Mouse (Mus musculus) lung, embryonic 14.5 days (tissue): ENCODE data around the gene Spg7. TPM values are rescaled to one million over a fixed set of nuclear protein-coding genes. Genes with fewer than 3 reads are reported as not detected.
"Not testable (repeated sequence)": the region's sequence is repeated elsewhere in the genome, so short reads cannot be mapped to it uniquely, and the experiment has no call there.

Experiments used
- ATAC-seq: fragments of 200-750 bp; cut with Nextera tagmentation; 2 replicates; pipeline ENCODE4 v1.8.0; 2017; ENCODE audit warnings: mild to moderate bottlenecking, moderate TSS enrichment, moderate library complexity; ENCODE audit not compliant: insufficient read depth
- DNase-seq: peaks from one replicate; pipeline ENCODE4 v3.0.0-alpha.2; 2015
- H3K27ac ChIP-seq: fragments of 300-500 bp; sonication (generic); 2 replicates; pipeline ENCODE4 v1.5.1; 2014; ENCODE audit warnings: low read depth, mild to moderate bottlenecking, moderate library complexity
- H3K27me3 ChIP-seq: fragments of 300-500 bp; sonication (generic); 2 replicates; pipeline ENCODE4 v1.6.1; 2014; ENCODE audit warnings: low read length, control low read depth; ENCODE audit not compliant: insufficient read depth
- H3K36me3 ChIP-seq: fragments of 300-500 bp; sonication (generic); 2 replicates; pipeline ENCODE4 v1.6.1; 2014; ENCODE audit warnings: control low read depth; ENCODE audit not compliant: insufficient read depth
- H3K4me1 ChIP-seq: fragments of 300-500 bp; sonication (generic); 2 replicates; pipeline ENCODE4 v1.6.1; 2014; ENCODE audit warnings: antibody characterized with exemption, control low read depth; ENCODE audit not compliant: insufficient read depth
- H3K4me2 ChIP-seq: fragments of 300-500 bp; sonication (generic); 2 replicates; pipeline ENCODE4 v1.6.1; 2014; ENCODE audit warnings: mild to moderate bottlenecking
- H3K4me3 ChIP-seq: fragments of 300-500 bp; sonication (generic); 2 replicates; pipeline ENCODE4 v1.5.1; 2014; ENCODE audit warnings: low read depth, low read length
- H3K9ac ChIP-seq: fragments of 300-500 bp; sonication (generic); 2 replicates; pipeline ENCODE4 v1.6.1; 2014
- H3K9me3 ChIP-seq: fragments of 300-500 bp; sonication (generic); 2 replicates; pipeline ENCODE4 v1.6.1; 2016; ENCODE audit warnings: low read depth, low read length, control low read depth
- CTCF ChIP-seq: IDR thresholded peaks from 2 replicates; pipeline ENCODE4 v1.5.1; 2016; ENCODE audit warnings: antibody characterized with exemption, low read depth
- WGBS: fragments of 180-500 bp; shearing (Covaris S2); extraction: QIAGEN DNeasy Blood & Tissue Kit; methylation state at CpG from one replicate; pipeline ENCODE4 v1.1.7; 2014; 5-methylcytosine and 5-hydroxymethylcytosine counted together
- polyA plus RNA-seq: library from polyadenylated mRNA; unstranded; fragments of >200 nt; fragmentation: Nextera tagmentation; extraction: Ambion mirVana; gene quantifications from 2 replicates; pipeline ENCODE4 v1.2.1, GENCODE M21; 2014

The Spg7 gene
- polyA plus RNA-seq, 1 experiment from 2014 or later: 44.5 TPM

- H3K27ac ChIP-seq: peak overlapping the region; percentile 95; the same call in 1 of the 2 replicates
- no peak for TF ChIP-seq CTCF
- H3K4me2 ChIP-seq: peak overlapping the region; percentile 87
- H3K27me3 ChIP-seq: no peaks in the 10 kb centered on the region
- peaks cover 17% of the 10 kb centered on the region for H3K4me1 ChIP-seq
- peak overlapping the region; percentile 100 for H3K4me3 ChIP-seq
- no peak for ATAC-seq
- peak; percentile 50 for DNase-seq
- H3K9me3 ChIP-seq: no peaks in the 10 kb centered on the region
- H3K36me3 ChIP-seq: no peaks in the 10 kb centered on the region
- H3K9ac ChIP-seq: peak overlapping the region; percentile 100
- 16% methylated on average over 4 of the region's 4 CpGs for WGBS
These were observed 22.6 kb upstream of the Spg7 start for GRCm38 (mm10) chr8:123040110-123040650.

GRCm38 (mm10) chr8:123041008-123041773 is 21.6 kb upstream of the Spg7 start:
- Histone ChIP-seq H3K4me1 (peaks cover 17% of the 10 kb centered on the region), H3K4me2 (peak overlapping the region; percentile 87), H3K4me3 (peak overlapping the region; percentile 100), H3K9me3 (no peaks in the 10 kb centered on the region), H3K27ac (peak overlapping the region; percentile 95), H3K36me3 (no peaks in the 10 kb centered on the region), H3K9ac (peak overlapping the region; percentile 100), H3K27me3 (no peaks in the 10 kb centered on the region)
- TF ChIP-seq CTCF: peak; percentile 31; the same call in 1 of the 2 replicates
- DNase-seq (peak; percentile 73), ATAC-seq (no peak)
- under 1% methylated on average over 61 of the region's 71 CpGs for WGBS

- ATAC-seq: peak; percentile 15; the same call in 1 of the 2 replicates
These were observed 21.0 kb upstream of the Spg7 start for GRCm38 (mm10) chr8:123041774-123042105.

DNA sequence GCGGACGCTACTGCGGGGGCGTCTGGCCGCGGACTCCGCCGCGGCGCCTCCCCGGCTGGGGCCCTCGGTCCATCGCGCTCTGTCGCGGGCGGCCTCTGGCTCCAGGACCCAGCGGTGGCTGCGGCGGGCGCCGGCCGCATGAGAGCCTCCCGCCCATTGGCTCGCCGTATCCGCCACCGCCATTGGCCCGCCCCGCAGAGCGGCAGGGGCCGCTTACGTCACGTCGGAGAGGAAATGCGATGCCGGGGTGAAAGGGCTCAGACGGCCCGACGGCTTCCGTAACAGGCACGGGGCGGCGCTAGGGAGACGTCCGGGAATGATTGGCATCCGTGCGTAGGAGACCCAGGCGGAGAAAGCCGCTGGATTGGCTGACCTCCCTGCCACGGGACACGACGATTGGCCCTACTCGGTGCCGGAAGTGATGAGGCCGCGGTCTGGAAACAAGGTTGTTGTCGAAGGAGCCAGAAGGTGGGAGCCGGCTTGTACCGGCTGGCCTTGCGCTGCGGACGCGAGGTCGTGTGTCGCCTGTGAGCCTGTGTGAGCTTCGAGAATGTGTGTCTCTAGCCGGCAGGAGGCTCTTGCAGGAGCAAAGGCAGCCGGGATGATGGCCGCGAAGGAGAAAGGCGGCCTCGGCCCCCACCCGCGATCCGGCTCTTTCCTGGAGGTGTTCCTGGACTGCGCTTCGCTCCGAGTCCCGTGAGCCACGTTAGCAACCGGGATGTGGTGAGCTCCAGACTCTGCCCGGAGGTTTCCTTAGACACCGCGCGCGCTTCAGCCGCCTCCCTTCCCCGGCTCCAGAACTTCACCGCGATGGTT is 20.4 kb upstream of the Spg7 start, which contains the start of gene Ankrd11:
Ankrd11 (minus strand) TSS at position 120 of the 816 bp plus-strand sequence.
- peak; percentile 51 for TF ChIP-seq CTCF

More at GRCm38 (mm10) chr8:123041774-123042105, 21.0 kb upstream of the Spg7 start:
- Histone ChIP-seq H3K36me3 (no peaks in the 10 kb centered on the region), H3K27ac (peak overlapping the region; percentile 95), H3K27me3 (no peaks in the 10 kb centered on the region), H3K4me2 (peak overlapping the region; percentile 87), H3K4me1 (peaks cover 17% of the 10 kb centered on the region), H3K9me3 (no peaks in the 10 kb centered on the region), H3K4me3 (peak overlapping the region; percentile 100), H3K9ac (peak overlapping the region; percentile 100)
- TF ChIP-seq CTCF: no peak
- WGBS: 2% methylated on average over 37 of the region's 60 CpGs
- no peak for DNase-seq

GRCm38 (mm10) chr8:123042974-123043625 is 19.6 kb upstream of the Spg7 start:
- no peak for TF ChIP-seq CTCF
- 13% methylated on average over 22 of the region's 22 CpGs for WGBS
- Histone ChIP-seq H3K36me3 (no peaks in the 10 kb centered on the region), H3K9me3 (no peaks in the 10 kb centered on the region), H3K27me3 (no peaks in the 10 kb centered on the region), H3K4me3 (peak overlapping the region; percentile 100), H3K9ac (peak overlapping the region; percentile 100), H3K4me2 (peak overlapping the region; percentile 88), H3K4me1 (peaks cover 17% of the 10 kb centered on the region), H3K27ac (peak overlapping the region; percentile 98)
- DNase-seq (peak; percentile 20), ATAC-seq (no peak)

More for the DNA sequence above, 20.4 kb upstream of the Spg7 start, which contains the start of gene Ankrd11:
- DNase-seq (peak; percentile 100), ATAC-seq (peak; percentile 98)
- H3K27ac ChIP-seq: peak within 1 kb of the TSS; percentile 98
- peak within 1 kb of the TSS; percentile 100 for H3K4me3 ChIP-seq
- no peaks in the 10 kb centered on the region for H3K36me3 ChIP-seq
- peaks cover 17% of the 10 kb centered on the region for H3K4me1 ChIP-seq
- peak within 1 kb of the TSS; percentile 100 for H3K9ac ChIP-seq
- H3K27me3 ChIP-seq: no peaks in the 10 kb centered on the region
- peak within 1 kb of the TSS; percentile 88 for H3K4me2 ChIP-seq
- whole genome bisulfite sequencing: under 1% methylated on average over 67 of the region's 91 CpGs
- no peaks in the 10 kb centered on the region for H3K9me3 ChIP-seq

- no peak overlapping the region for H3K27ac ChIP-seq
- H3K4me3 ChIP-seq: 0 out of 2 replicates have a peak overlapping the region, but pooled peaks have one; percentile 100
- ATAC-seq: no peak
- H3K36me3 ChIP-seq: no peaks in the 10 kb centered on the region
- no peaks in the 10 kb centered on the region for H3K27me3 ChIP-seq
- TF ChIP-seq CTCF: no peak
- H3K9ac ChIP-seq: no peak overlapping the region
- H3K4me1 ChIP-seq: peaks cover 17% of the 10 kb centered on the region
- 74% methylated on average over 3 of the region's 3 CpGs for WGBS
- DNase-seq: no peak
- peak overlapping the region; percentile 18; the same call in 1 of the 2 replicates for H3K4me2 ChIP-seq
- H3K9me3 ChIP-seq: no peaks in the 10 kb centered on the region
These were observed 18.8 kb upstream of the Spg7 start for GRCm38 (mm10) chr8:123043941-123044340.

DNA sequence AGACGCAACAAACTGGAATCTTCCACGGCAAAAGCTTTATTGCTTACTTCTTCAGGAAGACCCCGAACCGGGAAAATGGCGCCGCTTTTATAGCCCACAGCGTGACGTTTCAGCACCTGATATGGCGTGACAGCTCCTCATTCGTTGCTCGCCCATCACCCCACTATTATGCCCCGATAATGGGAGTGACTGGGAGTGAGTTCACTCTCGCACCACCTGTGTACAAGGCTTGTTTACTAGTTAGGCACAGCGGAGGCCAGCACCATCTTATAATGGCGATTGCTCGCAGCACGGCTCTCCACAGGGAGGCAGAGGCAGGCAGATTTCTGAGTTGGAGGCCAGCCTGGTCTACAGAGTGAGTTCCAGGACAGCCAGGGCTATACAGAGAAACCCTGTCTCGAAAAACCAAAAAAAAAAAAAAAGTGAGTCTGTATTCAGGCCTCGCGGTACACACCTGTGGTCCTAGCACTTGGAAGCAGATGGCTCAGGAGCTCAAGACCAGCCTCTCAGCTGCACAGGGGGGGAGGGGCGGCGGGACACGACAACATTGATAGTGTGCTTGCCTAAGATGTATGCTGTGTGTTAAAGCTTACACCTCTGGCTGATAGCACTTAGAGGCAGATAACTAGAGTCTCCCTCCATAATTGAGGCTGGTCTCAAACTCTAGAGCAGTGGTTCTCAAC is 17.9 kb upstream of the Spg7 start:
- not testable (repeated sequence) for H3K4me2 ChIP-seq, H3K9ac ChIP-seq, H3K9me3 ChIP-seq, H3K27ac ChIP-seq, H3K4me3 ChIP-seq, H3K36me3 ChIP-seq, H3K27me3 ChIP-seq, ATAC-seq, DNase-seq
- WGBS: 93% methylated on average over 23 of the region's 23 CpGs
- H3K4me1 ChIP-seq: peaks cover 14% of the 10 kb centered on the region
